Mouse (Mus musculus) heart, adult 9 months (tissue): ENCODE results near the gene Prl.
"Not testable (repeated sequence)": the region's sequence is repeated elsewhere in the genome, so short reads cannot be mapped to it uniquely, and the experiment has no call there.

Source experiments
- DNase-seq, 2 experiments: peaks; one replicate each; pipeline ENCODE4 v3.0.0; 2022; ENCODE audit warnings: low spot score in 2 of 2

Gene Prl

GRCm38 (mm10) chr13:27057270-27057669, at the start of gene Prl:
Gene Prl, plus strand, starts transcription at chr13:27057570.
- DNase-seq, result no peak

- DNase-seq, result no peak
Measured at GRCm38 (mm10) chr13:27026614-27027013, 30.8 kb upstream of the Prl start.

- peak in 1 of 2 experiments; percentile 1 for DNase-seq
Measured at GRCm38 (mm10) chr13:27027376-27027775, 30.0 kb upstream of the Prl start.

GRCm38 (mm10) chr13:27028501-27029240, 28.7 kb upstream of the Prl start:
- no peak for DNase-seq

- no peak for DNase-seq
Measured at GRCm38 (mm10) chr13:27031101-27031852, 26.1 kb upstream of the Prl start.

- DNase-seq, result no peak
Measured at GRCm38 (mm10) chr13:27031853-27032240, 25.5 kb upstream of the Prl start.

GRCm38 (mm10) chr13:27032998-27033397, 24.4 kb upstream of the Prl start:
- DNase-seq, result no peak

- DNase-seq, result no peak
Measured at GRCm38 (mm10) chr13:27042185-27042584, 15.2 kb upstream of the Prl start.

- DNase-seq, result no peak
Measured at GRCm38 (mm10) chr13:27043326-27043725, 14.0 kb upstream of the Prl start.

- no peak for DNase-seq
Measured at GRCm38 (mm10) chr13:27059177-27059576, 1.8 kb downstream of the Prl start.

- DNase-seq, result not testable (repeated sequence)
Measured at GRCm38 (mm10) chr13:27093890-27094289, 36.5 kb downstream of the Prl start, which contains the start of gene Prl3d1. Gene Prl3d1, plus strand, starts transcription at chr13:27094190.
